Mouse (Mus musculus): ENCODE results near the gene Rps26.
A peak's percentile ranks its signal among the peaks of the same experiment; 100 is the strongest.
"Not testable (repeated sequence)": the region's sequence is repeated elsewhere in the genome, so short reads cannot be mapped to it uniquely, and the experiment has no call there.

Gene Rps26

DNA sequence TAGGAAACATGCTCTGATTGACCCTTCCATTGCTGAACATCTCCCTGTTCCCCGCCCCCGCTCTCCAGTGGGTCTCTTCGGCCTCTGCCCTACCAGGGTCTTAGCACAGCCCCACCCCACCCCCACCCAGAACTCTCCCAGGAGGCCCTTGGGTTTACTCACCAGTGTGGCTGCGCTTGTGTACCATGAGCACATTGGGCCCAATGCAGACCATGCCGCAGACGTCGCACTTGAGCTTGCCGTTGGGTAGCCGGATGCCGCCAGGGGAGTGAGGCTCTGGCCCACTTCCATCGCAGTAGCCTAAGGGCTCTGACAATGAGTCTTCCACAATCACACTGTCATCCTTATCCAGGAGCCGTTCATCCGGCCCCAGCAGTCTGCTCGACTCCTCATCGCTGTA lies 14.3 kb upstream of the Rps26 start:
- DNase-seq, result no peak

DNA sequence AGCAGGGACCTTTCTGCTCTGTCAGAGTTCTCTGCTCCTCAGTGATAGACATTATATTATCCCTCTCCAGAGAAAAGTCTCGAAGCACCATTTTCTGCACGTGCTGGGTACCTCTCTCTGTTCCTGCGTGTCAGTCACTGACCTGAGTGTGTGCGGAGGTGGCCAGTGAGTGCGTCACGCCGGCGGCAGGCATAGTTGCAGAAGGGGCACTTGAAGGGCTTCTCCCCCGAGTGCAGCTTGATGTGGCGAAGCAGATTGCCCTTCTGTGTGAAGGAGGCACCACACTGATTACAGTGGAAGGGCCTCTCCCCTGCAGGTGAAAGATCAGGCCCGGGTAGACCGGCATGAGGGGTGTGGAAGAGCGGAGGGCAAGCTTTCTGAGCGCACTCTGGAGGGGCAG lies 13.5 kb upstream of the Rps26 start:
- DNase-seq, result peak; percentile 17 to 51

DNA sequence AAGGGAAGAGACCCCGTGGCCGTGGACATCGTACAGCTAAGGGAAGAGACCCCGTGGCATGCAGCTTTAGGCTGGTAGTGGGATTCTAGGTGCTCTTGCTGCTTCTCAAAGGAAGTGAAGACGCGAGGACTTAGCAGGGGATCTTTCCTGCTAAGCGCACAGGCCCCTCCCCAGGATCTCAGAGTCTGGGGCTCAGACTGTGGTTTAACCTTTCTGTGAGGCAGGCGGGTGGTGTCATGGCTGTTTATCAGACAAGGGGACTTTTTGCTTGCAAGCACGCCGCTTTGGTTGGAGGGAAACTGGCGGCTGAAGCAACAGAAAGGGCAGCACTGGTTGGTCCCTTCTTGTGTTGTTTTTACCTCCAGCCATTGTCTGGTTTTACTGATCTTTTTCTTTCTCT lies 10.5 kb upstream of the Rps26 start:
- DNase-seq, result peak; percentile 18 to 44

DNA sequence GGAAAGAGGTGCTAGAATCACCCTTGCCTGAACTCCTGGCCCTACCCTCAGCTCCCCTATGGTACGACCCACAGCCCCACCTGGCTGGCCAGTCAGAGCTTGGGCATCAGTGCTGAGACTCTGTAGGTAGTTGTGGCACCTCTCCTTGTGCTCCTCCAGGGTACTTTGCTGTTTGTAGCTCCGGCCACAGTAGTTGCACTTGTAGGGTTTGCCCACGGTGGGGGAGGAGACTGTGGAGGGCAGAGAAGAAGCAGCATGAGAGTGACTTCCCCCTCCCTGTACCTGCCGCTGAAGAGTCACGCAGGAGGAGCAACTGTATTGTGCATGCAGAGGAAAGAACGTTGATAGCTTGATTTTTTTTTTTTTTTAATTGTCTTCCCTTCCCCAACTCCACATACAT lies 10.0 kb upstream of the Rps26 start:
- DNase-seq, result no peak

DNA sequence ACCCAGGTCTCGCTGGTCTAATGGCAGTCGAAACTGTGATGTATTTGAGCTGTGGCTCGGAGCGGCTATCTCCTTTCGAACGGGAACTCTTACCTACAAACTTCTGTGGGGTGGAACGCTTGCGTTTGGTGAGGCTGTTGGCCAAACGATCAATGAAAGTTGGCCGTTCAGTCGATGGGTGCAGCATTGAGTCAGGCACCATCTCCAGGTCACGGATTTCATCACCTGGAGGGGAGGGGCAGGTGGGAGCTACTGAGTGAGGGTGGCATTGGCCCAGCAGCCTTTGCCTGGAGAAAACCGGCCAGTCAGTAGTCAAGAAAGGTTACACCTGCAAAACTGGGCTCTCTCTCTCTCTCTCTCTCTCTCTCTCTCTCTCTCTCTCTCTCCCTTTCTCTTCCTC lies 9.2 kb upstream of the Rps26 start:
- no peak for DNase-seq

DNA sequence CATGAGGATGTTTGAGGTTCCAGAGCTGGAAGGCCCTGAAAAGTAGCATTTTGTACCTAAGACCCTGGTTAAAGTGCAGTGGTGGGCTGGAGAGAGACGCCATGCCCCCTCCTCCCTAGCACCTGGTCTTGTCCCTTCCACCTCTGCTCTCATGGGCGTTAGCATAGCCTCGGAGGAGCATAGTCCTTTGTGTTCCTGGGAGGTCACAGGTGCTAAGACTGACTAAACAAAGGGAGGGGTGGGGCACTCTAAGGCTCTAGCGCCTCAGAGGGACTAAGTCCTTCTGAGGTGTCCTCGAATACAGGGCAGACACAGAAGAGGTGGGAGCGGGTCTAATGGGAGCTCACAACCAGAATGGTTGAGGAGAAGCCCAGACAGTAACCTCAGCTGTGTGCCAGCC lies 5.0 kb upstream of the Rps26 start:
- DNase-seq, result no peak

DNA sequence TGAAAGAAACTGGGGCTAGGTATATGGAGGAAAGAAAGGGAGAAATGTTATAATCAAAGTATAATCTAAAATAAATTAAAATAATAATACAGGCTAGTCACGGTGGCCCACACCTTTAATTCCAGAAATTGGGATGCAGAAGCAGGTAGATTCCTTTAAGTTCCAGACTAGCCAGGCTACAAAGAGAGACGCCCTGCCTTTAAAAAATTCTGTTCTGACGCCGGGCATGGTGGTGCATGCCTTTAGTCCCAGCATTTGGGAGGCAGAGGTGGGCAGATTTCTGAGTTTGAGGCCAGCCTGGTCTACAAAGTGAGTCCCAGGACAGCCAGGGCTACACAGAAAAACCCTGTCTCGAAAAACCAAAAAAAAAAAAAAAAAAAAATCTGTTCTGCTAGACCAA lies 3.8 kb upstream of the Rps26 start:
- not testable (repeated sequence) for DNase-seq

DNA sequence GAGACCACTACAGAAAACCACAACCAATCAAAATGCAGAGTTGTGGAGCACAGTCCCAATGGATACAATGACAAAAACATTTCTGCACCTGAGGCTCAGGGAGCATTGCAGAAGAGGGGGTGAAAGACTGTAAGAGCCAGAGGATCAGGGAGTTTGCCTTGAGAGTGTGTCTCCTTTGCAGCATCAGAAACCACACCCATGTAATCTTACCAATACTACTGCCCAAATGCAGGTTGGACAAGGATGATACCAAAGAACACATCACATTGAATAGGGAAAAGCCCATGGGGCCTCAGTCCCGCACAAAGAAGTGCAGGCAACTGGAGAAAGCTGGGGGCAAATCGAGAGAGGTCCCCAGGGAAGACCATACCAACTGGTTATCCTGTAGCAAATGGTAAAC lies 3.2 kb upstream of the Rps26 start:
- DNase-seq, result no peak

DNA sequence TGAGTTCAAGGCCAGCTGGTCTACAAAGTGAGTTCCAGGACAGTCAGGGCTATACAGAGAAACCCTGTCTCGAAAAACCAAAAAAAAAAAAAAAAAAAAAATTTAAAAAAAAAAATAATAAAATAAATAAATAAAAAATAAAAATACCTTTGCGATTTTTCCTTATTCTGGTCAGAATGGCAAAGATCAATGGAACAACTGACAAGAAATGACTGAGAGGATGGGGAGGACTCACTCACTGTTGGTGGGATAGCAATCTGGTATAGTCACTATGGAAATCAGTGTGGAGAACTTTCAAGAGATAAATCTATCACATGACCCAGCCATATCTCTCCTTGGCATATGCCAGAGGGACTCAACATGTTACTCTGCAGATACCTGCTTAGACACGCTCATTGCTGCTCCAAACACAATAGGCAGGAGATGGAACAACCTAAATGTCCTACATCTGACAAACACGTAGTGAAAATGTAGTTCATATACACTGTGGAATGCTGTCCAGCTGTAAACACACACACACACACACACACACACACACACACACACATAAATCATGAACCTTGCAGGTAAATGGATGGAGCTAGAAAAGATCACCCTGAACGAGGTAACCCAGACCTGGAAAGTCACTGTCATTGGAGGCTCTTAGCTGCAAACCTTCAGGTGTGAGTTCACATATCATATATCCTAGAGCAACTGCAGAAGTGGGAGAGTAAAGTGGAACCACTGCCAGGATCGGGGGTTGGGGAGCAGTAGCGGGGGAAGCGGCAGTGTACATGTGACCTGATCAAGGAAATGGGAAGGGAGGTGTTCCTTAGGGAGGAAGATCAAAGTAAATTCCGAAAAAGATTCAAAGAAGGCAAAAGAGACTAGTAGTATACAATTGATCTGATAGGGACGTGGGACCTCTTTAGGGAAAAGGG lies 1.1 kb upstream of the Rps26 start:
- DNase-seq, result no peak

DNA sequence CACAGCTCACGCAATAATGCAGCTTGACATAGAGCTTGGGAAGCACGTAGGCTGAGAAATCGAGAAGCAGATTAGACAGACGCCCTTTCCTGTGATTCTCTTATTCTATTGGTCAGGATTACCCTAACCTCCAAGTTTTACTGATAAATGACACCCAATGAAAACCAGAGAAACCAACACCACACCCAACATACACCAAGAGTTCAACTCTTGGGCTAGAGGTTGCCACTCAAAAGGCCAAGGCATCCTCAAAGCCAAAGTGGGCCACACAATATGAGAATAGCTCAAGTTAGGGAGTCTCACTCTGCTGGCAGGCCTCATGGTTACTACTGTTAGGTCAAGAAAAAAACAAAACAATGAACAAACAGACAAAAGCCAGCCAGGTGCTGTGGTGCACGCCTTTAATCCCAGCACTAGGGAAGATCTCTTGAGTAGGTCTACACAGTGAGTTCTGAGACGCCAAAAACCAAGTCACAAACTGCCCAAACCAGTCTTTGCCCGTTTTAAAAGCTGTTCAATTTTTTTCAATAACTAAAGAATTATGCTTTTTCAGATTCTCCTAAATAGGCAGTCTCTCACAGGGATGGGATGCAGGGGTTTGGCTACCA lies 1.2 kb downstream of the Rps26 start:
- DNase-seq, result no peak

DNA sequence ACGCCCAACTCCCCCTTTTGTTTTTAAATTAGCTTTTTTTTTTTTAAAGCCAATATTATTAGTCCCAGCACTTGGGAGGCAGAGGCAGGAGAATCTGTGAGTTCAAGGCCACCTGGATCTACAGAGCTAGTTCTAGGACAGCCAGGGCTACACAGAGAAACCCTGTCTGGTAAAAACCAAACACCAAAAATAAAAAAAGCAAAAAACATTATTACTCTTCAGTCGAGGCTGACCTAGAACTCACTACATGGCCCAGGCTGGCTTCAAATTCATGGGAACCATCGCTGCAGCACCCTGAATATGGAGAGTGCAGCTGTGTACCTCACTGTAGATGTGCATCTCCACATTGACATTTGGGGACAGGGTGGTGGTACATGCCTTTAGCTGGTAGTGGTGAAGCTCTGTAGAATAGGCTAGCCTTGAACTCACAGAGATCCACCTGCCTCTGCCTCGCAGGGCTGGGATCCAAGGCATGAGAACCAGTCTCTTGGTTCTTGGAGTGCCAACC lies 3.4 kb downstream of the Rps26 start:
- not testable (repeated sequence) for DNase-seq

DNA sequence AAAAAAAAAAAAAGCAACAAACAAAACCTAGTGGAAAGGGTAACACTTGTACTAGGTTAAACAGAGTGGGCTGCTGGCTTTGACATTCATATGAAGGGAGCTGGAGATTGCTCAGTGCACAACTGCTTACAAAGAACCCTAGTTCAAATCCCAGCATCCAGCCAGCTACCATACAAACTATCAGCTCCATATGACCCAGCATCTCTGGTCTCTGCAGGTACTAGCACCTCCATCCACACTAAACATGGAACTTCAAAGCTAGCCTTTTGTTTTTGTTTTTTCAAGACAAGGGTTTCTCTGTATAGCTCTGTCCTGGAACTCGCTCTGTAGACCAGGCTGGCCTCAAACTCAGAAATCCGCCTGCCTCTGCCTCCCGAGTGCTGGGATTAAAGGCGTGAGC lies 3.8 kb downstream of the Rps26 start:
- DNase-seq, result no peak

DNA sequence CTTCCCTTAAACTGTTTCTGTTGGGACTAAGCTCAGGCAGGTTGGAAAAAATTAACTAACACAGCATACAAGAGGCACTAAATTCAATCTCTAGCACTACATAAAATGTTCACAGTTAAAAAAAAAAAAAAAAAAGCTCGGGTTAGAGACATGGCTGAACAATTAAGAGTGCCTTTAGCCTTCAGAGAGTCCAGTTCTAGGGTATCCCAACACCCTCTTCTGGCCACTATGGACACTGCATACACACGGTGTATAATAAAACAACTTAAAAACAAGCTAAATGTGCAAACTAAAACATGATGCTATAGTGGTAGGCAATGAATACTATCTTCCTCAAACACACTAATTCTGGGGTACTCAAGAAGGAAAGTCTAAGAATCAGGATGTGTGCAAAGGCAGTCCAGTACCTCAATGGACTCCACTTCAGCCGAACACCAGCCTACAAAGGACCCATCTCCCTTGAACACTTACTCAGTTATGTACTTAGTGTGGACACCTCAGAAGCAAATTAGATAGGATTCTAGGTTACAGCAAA lies 4.5 kb downstream of the Rps26 start:
- no peak for DNase-seq

DNA sequence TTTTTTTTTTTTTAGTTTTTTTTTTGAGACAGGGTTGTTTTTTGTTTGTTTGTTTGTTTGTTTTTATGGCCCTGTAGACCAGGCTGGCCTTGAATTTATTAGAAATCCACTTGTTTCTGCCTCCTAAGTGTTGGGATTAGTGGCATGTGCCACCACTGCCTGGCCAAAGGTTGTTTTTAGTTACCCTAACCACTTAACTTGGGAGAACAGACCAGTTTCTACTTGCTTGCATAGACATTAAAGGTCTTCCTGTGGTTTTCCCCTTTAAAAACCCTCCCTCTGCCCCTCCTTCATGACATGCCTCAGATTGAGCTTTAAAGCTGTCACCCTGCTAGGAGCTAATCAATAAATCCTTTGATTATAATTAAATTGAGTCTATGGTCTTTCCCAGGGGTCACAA lies 6.3 kb downstream of the Rps26 start:
- DNase-seq, result no peak

DNA sequence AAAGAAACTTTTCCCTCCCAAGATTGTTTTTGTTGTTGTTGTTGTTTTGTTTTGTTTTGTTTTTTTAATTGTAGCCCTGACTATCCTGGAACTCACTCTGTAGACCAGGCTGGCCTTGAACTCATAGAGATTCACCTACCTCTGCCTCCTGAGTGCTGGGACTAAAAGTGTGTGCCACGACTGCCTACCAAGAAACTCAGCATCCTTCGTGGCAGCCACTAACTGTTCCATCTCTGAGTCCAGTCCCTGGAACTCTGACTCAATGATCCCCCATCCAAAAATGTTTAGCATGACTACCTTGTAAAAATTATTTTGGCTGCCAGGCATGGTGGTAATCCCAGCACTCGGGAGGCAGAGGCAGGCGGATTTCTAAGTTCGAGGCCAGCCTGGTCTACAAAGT lies 7.4 kb downstream of the Rps26 start:
- not testable (repeated sequence) for DNase-seq

DNA sequence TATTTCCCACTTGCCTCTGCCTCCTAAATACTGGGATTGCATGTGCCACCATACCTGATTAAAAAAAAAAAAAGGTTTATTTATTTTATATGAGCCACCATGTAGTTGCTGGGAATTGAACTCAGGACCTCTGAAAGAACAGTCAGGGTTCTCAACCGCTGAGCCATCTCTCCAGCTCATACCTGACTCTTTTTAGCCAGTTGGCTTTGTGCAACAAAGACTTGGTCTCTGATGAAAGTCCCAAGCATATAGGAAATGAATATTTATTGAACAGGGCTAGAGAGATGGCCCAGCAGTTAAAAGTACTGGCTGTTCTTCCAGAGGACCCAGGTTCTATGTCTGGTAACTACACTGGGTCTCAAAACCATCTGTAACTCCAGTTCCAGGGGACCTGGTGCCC lies 8.0 kb downstream of the Rps26 start:
- no peak for DNase-seq

DNA sequence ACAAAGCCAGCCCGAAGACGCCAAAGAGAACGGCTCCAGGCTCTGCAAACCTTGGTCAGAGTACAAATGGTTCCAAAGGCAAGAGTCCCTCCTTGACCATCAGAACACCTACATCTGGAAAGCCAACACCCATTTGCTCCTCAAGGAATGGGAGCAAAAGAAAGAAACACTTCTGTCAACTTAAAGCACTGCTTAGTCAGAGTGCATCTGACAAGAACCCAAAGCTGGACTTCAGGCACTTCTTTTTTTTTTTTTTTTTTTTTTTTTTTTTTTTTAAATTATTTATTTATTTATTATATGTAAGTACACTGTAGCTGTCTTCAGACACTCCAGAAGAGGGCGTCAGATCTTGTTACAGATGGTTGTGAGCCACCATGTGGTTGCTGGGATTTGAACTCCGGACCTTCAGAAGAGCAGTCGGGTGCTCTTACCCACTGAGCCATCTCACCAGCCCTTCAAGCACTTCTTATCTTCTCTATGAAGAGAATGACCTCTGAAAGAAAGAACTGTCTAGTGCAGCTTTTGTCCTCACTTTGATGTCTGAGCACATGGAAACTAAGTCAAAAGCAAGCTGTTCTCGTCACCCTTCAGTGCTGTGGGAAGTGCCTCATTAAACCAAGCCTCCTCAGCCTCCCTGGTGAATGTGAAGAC lies 10.6 kb downstream of the Rps26 start:
- not testable (repeated sequence) for DNase-seq

DNA sequence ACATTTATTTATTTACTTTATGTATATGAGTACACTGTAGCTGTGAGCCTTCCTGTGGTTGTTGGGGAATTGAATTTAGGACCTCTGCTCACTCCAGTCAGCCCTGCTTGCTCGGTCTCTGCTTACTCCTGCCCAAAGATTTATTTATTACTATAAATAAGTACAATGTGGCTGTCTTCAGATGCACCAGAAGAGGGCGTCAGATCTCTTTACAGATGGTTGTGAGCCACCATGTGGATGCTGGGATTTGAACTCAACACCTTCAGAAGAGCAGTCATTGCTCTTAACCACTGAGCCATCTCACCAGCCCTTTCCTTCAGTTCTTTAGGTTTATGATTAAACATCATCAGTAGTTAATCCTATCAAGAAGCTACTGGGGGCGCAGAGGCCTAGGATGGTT lies 11.6 kb downstream of the Rps26 start:
- no peak for DNase-seq

DNA sequence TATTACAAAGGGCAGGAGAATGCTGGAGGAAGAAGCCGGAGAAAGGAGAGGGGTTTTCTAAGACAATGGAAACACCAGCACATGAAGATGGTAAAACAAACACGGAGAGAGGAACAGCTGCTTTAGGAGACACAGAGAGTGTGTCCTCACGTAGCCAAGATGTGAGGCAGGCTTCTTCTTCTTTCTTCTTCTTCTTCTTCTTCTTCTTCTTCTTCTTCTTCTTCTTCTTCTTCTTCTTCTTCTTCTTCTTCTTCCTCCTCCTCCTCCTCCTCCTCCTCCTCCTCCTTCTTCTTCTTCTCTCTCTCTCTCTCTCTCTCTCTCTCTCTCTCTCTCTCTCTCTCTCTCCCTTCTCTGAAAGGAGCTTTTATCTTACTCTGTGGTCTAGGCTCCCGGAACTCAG lies 12.7 kb downstream of the Rps26 start:
- not testable (repeated sequence) for DNase-seq

DNA sequence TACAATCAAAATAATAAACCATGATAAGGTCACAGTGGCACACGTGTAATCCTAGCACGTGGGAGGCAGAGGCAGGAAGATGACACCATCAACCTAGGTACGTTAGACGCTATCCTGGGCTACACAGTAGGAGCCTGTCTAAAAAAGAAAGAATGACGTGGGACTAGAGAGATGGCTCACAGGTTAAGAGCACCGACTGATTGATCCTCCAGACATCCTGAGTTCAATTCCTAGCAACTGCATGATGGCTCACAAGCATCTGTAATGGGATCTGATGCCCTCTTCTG lies 13.4 kb downstream of the Rps26 start:
- no peak for DNase-seq

DNA sequence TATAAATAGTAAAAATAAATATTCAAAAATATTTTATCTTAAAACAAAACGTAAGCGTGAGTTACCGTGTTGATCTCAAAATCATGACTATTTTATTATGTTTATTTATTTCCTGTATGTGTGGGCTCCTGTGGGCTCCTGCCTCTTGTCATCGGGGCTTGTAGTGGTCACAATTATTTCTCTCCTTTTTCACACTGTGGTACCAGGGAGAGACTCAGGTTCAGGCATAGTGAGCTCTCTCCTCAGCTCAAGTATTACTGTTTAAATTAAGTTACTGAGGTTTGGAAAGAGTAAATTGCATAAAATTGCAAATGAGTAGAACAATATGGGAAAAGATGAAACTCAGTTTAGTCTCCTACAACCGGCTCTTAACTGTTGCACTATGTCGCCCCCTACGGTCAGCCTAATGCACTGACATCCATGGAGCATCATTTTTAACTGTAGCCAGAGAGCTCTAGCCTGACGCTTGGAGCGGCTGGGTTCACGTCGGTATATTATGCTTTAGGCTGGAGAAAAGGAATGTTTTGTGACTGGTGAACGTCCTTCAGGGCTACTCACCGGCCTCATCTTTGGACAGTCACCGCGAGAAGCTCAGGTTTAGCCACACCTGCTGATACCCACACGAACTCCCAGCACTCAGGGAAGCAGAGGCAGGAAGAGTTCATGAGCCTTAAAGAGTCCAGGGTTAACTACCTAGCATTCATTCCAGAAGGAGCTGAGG lies 14.0 kb downstream of the Rps26 start:
- peak; percentile 59 to 85 for DNase-seq

DNA sequence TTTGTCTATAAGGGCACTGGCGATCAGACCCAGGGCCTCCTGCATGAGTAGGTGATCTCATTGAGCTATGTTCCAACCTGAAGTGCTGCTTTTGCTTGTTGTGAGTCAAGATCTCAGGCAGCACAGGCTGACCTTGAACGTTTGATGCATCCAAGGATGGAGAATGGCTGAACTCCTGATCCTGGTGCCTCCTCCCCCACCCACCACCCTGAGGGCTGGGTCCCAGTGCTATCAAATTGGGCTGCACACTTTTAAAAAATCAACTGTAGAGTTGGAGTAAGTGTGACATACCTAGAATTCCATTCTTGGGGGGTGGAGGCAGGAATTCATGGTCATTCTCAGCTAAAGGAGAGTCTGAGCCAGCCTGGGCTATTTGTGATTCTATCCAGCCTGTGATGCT lies 20.1 kb downstream of the Rps26 start:
- no peak for DNase-seq

DNA sequence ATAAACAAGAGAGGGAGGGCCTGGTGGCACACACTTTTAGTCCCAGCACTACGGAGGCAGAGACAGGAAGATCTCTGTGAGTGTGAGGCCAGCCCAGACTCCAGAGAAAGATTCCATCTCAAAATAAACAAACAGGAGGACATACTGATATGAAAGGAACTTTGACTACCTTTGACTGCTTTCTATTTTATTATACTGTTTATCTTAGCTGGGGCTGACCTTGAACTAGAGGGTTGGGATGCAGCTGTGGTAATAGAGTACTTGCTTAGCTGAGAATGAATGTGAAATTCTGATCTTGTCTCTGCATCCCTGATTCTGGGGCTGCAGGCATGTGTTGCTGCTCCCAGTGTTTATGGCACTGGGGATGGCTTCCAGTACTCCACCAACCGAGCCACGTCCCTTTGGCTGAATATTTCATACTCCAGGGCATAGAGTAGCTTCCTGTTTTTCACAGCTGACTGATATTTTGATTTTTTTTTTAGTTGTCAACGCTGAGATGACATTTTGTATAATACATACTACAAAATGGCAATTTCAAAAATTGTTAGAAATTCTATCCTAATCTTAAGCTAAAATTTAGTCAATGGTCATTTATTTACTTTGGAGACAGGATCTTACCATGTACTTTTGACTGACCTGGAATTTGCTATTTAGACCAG lies 23.9 kb downstream of the Rps26 start:
- DNase-seq, result no peak

Measured in lung, postnatal 4 days (tissue).